Mouse (Mus musculus) CD4-positive, CD25-positive, alpha-beta regulatory T cell, adult 2 months (primary cell): ENCODE results near the gene Ctsa.
"Not testable (repeated sequence)": the region's sequence is repeated elsewhere in the genome, so short reads cannot be mapped to it uniquely, and the experiment has no call there.

Source experiments
- DNase-seq: peaks from one replicate; pipeline ENCODE4 v3.0.0-alpha.2; 2012; ENCODE audit warnings: low read depth, low spot score

Gene Ctsa

GRCm38 (mm10) chr2:164845782-164846181 lies 13.1 kb downstream of the Ctsa start:
- DNase-seq = peak; percentile 52

DNA sequence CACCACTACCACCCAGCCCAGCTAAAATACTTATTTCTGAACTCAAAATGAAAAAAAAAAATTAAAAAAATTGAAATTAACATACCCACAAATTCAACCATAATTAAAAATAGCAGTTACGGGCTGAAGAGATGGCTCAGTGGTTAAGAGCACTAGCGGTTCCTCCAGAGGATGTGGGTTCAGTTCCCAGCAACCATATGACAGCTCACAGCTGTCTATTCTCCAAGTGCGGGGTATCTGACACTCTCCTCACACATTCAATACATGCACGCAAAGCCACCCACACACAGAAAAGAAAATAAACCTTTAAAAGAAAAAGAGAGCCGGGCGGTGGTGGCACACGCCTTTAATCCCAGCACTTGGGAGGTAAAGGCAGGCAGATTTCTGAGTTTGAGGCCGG lies 17.4 kb downstream of the Ctsa start:
- DNase-seq = peak; percentile 67

DNA sequence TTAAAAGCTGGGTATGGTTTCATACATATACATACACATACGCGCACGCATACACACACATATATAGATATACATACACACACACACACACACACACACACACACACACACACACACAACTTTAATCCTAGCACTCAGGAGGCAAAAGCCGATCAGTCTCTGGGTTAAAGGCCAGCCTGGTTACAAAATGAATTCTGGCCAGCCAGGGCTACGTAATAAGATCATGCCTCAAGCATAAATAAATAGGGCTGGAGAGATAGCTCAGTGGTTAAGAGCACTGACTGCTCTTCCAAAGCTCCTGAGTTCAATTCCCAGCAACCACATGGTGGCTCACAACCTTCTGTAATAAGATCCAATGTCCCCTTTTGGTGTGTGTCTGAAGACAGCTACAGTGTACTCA lies 22.9 kb downstream of the Ctsa start:
- DNase-seq = not testable (repeated sequence)

GRCm38 (mm10) chr2:164856309-164857100 lies 23.8 kb downstream of the Ctsa start:
- DNase-seq = no peak

DNA sequence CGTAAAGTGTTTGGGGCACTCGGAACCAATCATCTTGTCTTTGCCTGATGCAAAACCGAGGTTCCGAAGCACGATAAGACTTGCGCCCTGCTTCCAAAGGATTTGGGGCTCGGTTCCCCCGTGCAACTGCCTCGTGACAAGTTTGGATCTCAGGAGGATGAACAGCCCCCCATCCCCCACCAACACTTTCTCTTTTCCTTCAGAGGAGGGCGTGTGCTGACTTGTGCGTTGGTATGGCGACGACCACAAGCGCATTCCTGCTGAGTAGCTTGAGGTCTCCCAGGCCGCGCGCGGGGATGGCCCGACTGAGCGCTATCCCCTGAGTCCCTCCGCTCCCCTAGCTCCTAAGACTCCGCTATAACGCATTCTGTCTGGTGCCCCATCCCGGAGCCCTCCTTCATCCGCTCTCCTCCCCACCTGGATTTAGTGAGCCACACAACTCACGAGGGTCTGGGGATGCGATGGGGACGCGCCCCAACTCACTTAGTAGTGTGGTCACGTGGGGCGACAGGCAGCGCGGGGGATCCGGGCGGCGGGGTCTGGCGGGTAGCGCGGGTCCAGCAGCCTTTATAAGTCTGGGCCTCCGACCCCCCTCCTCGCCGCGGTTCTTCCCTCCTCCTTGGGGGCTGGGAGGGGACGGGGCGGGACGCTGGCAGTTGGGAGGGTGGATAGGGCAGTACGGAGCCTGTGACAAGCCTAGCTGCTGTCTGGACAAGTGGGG lies 24.6 kb downstream of the Ctsa start, which contains the start of gene Pltp:
TSS of gene Pltp (minus strand) at position 611 of the 721 bp plus-strand sequence.
- DNase-seq = peak; percentile 65

GRCm38 (mm10) chr2:164857842-164858553 lies 25.3 kb downstream of the Ctsa start:
- no peak for DNase-seq

DNA sequence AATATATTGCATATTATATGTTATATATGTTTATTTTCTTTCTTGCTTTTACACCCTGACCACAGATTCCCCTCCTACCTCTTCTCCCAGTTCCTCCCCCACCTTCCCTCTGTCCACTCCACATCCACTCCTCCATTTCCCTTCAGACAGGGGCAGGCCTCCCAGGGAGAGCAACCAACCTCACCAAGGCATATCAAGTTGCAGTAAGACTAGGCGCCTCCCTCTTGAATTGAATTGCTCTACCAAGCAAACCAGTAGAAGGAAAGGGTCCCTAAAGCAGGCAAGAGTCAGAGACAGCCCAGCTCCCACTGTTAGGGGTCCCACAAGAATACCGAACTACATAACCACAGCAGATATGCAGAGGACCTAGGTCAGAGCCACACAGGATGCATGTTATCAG lies 26.5 kb downstream of the Ctsa start:
- no peak for DNase-seq

DNA sequence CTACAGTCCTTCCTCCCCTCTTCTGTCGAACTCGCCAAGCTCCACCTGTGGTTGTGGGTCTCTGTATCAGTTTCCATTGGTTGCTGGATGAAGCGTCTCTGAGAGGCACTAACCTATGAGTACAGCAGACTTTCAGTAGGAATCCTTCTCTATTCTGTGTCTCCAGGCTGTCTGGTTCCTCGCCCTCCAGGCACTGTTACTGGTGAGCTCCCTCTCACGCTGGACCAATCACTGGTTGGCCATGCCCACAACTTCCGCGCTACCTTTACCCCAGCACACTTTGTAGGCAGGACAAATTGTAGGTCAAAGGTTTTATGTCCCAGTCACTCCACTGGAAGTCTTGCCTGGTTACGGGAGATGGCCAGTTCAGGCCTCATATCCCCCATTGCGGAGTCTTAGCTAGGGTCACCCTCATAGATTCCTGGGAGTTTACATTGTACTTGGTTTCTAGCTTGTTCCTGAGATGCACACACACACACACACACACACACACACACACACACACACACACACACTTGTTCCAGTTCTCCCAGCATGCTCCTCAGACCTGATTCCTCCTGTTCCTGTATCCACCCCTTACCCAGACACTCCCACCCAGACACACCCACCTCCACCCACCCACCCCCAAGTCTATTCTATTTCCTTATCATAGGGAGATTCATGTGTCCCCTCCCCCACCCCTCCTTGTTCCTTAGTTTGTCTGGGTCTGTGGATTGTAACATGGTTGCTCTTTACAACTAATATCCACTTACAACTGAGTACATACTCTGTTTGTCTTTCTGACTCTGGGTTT lies 27.2 kb downstream of the Ctsa start:
- no peak for DNase-seq

DNA sequence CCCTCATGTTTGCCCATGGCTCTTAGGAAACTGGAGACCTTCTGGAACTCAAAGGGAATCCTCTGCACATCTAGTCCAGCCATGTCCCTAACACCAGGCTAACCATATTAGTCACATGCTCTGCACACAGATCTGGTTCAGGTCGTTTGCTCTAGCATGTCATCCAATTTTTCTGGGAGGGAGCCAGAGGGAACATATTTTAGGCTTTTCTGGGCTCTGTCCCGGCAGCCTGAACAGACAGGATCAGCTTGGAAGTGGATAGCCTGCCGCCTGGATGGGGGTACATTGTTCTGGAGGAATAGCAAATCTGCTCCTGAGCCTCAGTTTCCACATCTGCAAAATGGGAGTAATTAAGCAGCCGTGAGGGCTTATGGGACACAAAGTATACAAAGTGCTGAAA lies 28.4 kb downstream of the Ctsa start:
- no peak for DNase-seq

- DNase-seq = no peak
These were observed 29.6 kb downstream of the Ctsa start for GRCm38 (mm10) chr2:164862179-164862861.

DNA sequence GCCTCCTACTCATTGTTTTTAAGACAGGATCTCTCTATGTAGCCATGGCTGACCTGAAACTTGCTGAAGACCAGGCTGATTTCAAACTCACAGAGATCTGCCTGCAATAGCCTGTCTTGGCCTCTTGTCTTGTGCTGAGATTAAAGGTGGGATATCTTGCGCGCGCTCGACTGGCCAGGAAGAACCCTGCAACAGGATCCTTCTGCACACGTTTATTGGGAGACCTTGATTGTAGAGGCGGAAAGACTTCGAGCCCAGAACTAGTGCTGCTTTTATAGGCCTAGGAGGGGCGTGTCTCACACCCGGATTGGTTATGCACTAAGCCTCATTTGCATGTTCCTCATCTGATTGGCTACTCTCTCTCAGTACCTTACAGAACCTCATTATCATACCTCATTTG lies 30.7 kb downstream of the Ctsa start:
- not testable (repeated sequence) for DNase-seq

- DNase-seq = no peak
These were observed 31.9 kb downstream of the Ctsa start for GRCm38 (mm10) chr2:164864593-164864992.

GRCm38 (mm10) chr2:164866741-164867551 lies 34.3 kb downstream of the Ctsa start:
- DNase-seq = no peak

- DNase-seq = peak; percentile 50
These were observed 34.9 kb downstream of the Ctsa start for GRCm38 (mm10) chr2:164867566-164867965.

DNA sequence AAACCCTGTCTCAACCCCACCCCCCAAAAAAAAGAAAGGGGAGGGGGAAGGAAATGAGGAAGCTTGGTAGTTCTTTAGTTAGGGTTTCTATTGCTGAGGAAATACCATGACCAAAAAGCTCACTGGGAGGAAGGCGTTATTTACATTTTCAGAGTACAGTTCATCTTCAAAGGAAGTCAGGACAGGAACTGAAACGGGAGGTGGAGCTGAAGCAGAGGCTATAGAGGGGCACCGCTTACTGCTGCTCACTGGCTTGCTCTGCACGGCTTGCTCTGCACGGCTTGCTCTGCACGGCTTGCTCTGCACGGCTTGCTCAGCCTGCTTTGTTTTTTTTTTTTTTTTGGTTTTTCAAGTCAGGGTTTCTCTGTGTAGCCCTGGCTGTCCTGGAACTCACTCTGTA lies 35.8 kb downstream of the Ctsa start:
- DNase-seq = peak; percentile 57

DNA sequence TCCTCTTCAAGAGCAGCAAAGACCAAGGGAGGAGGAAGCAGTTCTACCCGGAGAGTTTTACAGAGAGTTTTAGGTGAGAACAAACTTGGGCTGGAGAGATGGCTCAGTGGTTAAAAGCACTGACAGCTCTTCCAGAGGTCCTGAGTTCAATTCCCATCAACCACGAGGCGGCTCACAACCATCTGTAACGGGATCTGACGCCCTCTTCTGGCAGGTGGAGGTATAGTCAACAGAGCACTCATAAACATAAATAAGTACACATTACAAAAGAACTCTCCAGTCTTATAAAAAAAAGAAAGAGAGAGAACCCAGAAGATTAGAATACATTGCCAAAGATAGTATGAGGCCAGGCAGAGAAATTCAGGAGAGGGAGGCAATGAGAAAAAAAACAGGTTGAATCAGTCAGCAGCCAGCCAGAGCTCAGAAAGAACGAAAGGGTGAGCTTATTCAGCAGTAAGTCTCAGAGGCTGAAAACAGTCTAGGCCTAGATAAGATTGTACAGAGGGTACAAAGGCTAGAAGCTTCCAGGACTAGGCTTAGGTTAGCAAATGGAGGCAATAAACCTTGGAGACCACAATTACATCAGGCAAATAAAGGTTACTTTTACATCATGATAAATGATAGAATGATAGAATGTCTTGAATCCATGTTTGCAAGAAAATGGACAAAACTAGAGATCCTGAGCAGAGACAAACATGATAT lies 39.1 kb downstream of the Ctsa start:
- no peak for DNase-seq

GRCm38 (mm10) chr2:164873621-164874020 lies 40.9 kb downstream of the Ctsa start:
- DNase-seq = no peak

DNA sequence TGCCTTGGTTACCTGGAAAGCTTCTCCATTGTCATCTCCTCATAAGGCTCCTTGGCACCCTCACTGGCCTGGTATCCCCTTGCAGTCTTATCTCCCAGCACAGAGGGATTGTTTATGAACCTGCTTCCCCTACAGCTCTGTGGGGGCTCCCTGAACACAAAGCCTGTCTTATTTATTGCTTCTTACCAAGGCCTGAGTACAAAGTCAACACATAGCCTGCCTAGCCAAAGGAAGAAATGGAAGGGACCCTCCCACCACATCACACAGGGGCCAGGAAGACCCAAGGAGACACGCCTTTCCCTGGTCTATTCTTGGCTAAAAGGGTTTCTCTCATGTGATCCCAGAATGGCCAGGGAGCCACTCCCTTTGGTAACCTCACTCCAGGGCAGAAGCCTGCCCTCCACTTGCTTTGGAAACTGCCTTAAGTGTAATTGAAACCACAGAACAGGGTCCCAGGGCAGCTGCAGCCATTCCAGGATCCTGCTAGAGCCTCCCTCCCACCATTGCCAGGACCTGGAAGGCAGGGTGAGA lies 41.6 kb downstream of the Ctsa start:
- DNase-seq = no peak

DNA sequence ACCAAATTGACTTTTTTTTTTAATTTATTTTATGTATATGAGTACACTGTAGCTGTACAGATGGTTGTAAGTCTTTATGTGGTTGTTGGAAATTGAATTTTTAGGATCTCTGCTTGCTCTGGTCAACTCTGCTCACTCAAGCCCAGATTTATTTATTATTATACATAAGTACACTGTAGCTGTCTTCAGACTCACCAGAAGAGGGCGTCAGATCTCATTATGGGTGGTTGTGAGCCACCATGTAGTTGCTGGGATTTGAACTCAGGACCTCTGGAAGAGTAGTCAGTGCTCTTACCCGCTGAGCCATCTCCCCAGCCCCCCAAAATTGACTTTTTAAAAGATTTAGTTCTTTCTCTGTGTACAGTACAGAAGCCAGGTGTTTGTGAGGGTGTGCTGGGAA lies 43.0 kb downstream of the Ctsa start:
- DNase-seq = not testable (repeated sequence)
